Mouse (Mus musculus) erythroblast, embryonic 14.5 days (primary cell): ENCODE measurements around the gene Gm10338.
"Not testable (repeated sequence)": the region's sequence is repeated elsewhere in the genome, so short reads cannot be mapped to it uniquely, and the experiment has no call there.

ENCODE experiments used
- GATA1 ChIP-seq: IDR thresholded peaks from 2 replicates; pipeline ENCODE4 v1.6.1; 2012; ENCODE audit warnings: low read length, inconsistent platforms, mixed read lengths
- TAL1 ChIP-seq: IDR thresholded peaks from 3 replicates; pipeline ENCODE4 v1.6.1; 2012; ENCODE audit warnings: low read length, inconsistent platforms, mixed read lengths

DNA sequence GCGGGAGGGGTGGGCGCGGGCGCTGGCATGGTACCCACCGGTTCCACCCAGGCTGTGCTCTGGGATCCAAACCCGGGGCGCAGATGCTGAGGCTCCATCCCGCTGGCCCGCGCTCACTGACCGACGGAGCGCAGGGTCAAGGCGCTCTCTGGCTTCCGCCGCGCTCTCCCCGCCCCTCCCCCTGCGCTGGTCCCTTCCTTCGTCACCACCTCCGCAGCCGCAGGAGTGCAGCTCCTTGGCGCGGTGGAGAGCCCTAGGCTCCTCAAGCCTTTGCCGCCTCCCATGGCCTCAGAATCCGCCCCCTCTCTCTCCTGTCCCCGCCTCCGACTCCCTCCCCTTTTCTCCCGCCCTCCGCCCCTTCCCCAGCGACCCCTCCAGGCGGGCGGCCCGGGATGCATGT is 27.0 kb downstream of the Gm10338 start, which contains the start of gene Gm3558:
- TF ChIP-seq GATA1, TAL1: not testable (repeated sequence)
